18 mouse cellular contexts compared by ENCODE assay signal in the genomic region with DNA sequence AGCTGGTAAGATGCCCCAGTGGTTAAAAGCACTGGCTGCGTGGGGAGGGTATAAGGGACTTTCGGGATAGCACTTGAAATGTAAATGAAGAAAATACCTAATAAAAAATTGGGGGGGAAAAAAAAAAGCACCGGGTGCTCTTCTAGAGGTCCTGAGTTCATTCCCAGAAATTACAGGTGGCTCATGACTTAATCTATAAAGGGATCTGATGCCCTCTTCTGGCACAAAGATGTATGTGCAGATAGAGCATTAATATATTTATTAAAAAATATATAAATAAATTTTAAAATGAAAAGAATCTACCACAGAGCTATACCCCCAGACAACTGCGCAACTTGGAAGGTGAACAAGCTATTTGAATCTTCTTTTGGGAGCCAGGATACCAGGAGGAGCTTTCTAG. TPM values are rescaled to one million over a fixed set of nuclear protein-coding genes. Genes with fewer than 3 reads are reported as not detected.
DNase-seq lines count a peak whose midpoint lies in the region; ATAC-seq and TF ChIP-seq lines count a peak whose summit lies in the region.
"Had no signal": no experiment of that assay in that cellular context is flagged by ENCODE, and none has a peak within 500 bp of the region (broad histone marks: within the 10 kb centered on the region; RNA-seq: fewer than 3 reads in every experiment).

No protein-coding gene starts in this region.

- ATAC-seq in embryonic facial prominence, embryonic 14.5 days (ENCODE audit: low read depth) = no peak
- ATAC-seq: intestine, embryonic 15.5 days had no signal

- H3K4me1 ChIP-seq in embryonic facial prominence, embryonic 14.5 days (ENCODE audit: control insufficient read depth, insufficient read depth, low read length) = no peaks in the 10 kb centered on the region
- peaks cover 27% of the 10 kb centered on the region for H3K4me1 ChIP-seq in embryonic facial prominence, embryonic 10.5 days
- H3K4me1 ChIP-seq: intestine, embryonic 15.5 days; lung, embryonic 15.5 days had no signal

- H3K9me3 ChIP-seq in embryonic facial prominence, embryonic 14.5 days (ENCODE audit: control insufficient read depth, low read length) = no peaks in the 10 kb centered on the region
- H3K9me3 ChIP-seq in embryonic facial prominence, embryonic 10.5 days = no peaks in the 10 kb centered on the region
- H3K9me3 ChIP-seq: intestine, embryonic 15.5 days; lung, embryonic 15.5 days had no signal

- H3K9ac ChIP-seq in embryonic facial prominence, embryonic 14.5 days (ENCODE audit: low read depth, low read length) = no peak overlapping the region
- H3K9ac ChIP-seq: intestine, embryonic 15.5 days; lung, embryonic 15.5 days had no signal

- peak; percentile 47 for DNase-seq in embryonic facial prominence, embryonic 14.5 days (ENCODE audit: low spot score)
- no peak for DNase-seq in embryonic facial prominence, embryonic 10.5 days (ENCODE audit: low spot score)
- DNase-seq in layer of hippocampus, adult 2 months (ENCODE audit: low spot score in 2 of 2) = no peak
- no peak for DNase-seq in layer of hippocampus, adult 9-10 months (ENCODE audit: low spot score)
- peak; percentile 59 for DNase-seq in 3T3-L1 (ENCODE audit: low read depth, low spot score)
- DNase-seq in brain, adult 2 months (ENCODE audit: low read depth, low spot score) = peak; percentile 55
- DNase-seq in spleen, postnatal 36 days (ENCODE audit: low spot score in 2 of 2) = no peak
- DNase-seq in right cerebral cortex, postnatal 10 days (ENCODE audit: low spot score in 2 of 2) = no peak
- DNase-seq: cerebellum, adult 9-10 months; embryo, embryonic 11 days; heart, postnatal 36 days; kidney, postnatal 25 days; layer of hippocampus, postnatal 36 days; thymus, postnatal 36 days had no signal

- H3K4me2 ChIP-seq in embryonic facial prominence, embryonic 14.5 days (ENCODE audit: low read depth, low read length) = no peak overlapping the region
- H3K4me2 ChIP-seq: intestine, embryonic 15.5 days; lung, embryonic 15.5 days had no signal

- peak; percentile 80 for TF ChIP-seq CTCF in layer of hippocampus, adult 2 months (conservative IDR thresholded peaks at IDR 0.05)

- H3K27me3 ChIP-seq in embryonic facial prominence, embryonic 14.5 days (replicated peaks; ENCODE audit: control insufficient read depth, insufficient read depth, low read length) = no peaks in the 10 kb centered on the region
- H3K27me3 ChIP-seq in embryonic facial prominence, embryonic 10.5 days (replicated peaks; ENCODE audit: low read depth, poor library complexity, severe bottlenecking) = no peaks in the 10 kb centered on the region
- H3K27me3 ChIP-seq: intestine, embryonic 15.5 days; lung, embryonic 15.5 days had no signal

- H3K36me3 ChIP-seq in embryonic facial prominence, embryonic 14.5 days (ENCODE audit: control insufficient read depth, insufficient read depth, low read length) = no peaks in the 10 kb centered on the region
- no peaks in the 10 kb centered on the region for H3K36me3 ChIP-seq in embryonic facial prominence, embryonic 10.5 days (replicated peaks)
- H3K36me3 ChIP-seq: intestine, embryonic 15.5 days; lung, embryonic 15.5 days had no signal

- H3K4me3 ChIP-seq in embryonic facial prominence, embryonic 14.5 days (ENCODE audit: low read depth, low read length) = no peak overlapping the region
- no peak overlapping the region for H3K4me3 ChIP-seq in embryonic facial prominence, embryonic 10.5 days
- no peak overlapping the region for H3K4me3 ChIP-seq in layer of hippocampus, adult 2 months
- H3K4me3 ChIP-seq: intestine, embryonic 15.5 days; lung, embryonic 15.5 days had no signal

- WGBS in embryonic facial prominence, embryonic 14.5 days = 35% methylated on average over 4 of the region's 4 CpGs
- WGBS in embryonic facial prominence, embryonic 10.5 days = 42% methylated on average over 4 of the region's 4 CpGs

- no peak overlapping the region for H3K27ac ChIP-seq in embryonic facial prominence, embryonic 14.5 days (replicated peaks; ENCODE audit: low read depth, low read length)
- H3K27ac ChIP-seq in embryonic facial prominence, embryonic 10.5 days (replicated peaks) = no peak overlapping the region
- H3K27ac ChIP-seq in layer of hippocampus, adult 2 months = no peak overlapping the region
- H3K27ac ChIP-seq: intestine, embryonic 15.5 days; lung, embryonic 15.5 days had no signal

RNA-seq across cellular contexts. Expression of gene Plk3, which starts 6.8 kb away (rescaled TPM):
- 5.1 and 5.6 TPM in 2 replicates for polyA plus RNA-seq in embryonic facial prominence, embryonic 14.5 days (2014; fragmentation: Nextera tagmentation; extraction: Ambion mirVana)
- 7.9 and 15.1 TPM in 2 replicates for polyA plus RNA-seq in embryonic facial prominence, embryonic 10.5 days (2016; fragmentation: Nextera tagmentation; extraction: Ambion mirVana)
- 1 to 10 TPM; 6.9 to 7.2 TPM for total RNA-seq in layer of hippocampus, adult 2 months (2021)

RNA-seq across cellular contexts. Expression of gene Tctex1d4, which starts 14.0 kb away (rescaled TPM):
- 0.30 and 0.84 TPM in 2 replicates for polyA plus RNA-seq in embryonic facial prominence, embryonic 14.5 days (2014; fragmentation: Nextera tagmentation; extraction: Ambion mirVana)
- not detected in 2 replicates for polyA plus RNA-seq in embryonic facial prominence, embryonic 10.5 days (2016; fragmentation: Nextera tagmentation; extraction: Ambion mirVana)
- under 1 TPM in 1 of 2 experiments, not detected in 1; 0.38 TPM for total RNA-seq in layer of hippocampus, adult 2 months (2021)
- total RNA-seq: heart, postnatal 36 days; layer of hippocampus, postnatal 36 days; megakaryocyte-erythroid progenitor cell, adult 5-6 weeks had no signal
- polyA plus RNA-seq: intestine, embryonic 15.5 days; limb, embryonic 11.5 days had no signal

RNA-seq across cellular contexts. Expression of gene Btbd19, which starts 15.1 kb away (rescaled TPM):
- 6.6 and 7.0 TPM in 2 replicates for polyA plus RNA-seq in embryonic facial prominence, embryonic 14.5 days (2014; fragmentation: Nextera tagmentation; extraction: Ambion mirVana)
- 3.6 and 4.0 TPM in 2 replicates for polyA plus RNA-seq in embryonic facial prominence, embryonic 10.5 days (2016; fragmentation: Nextera tagmentation; extraction: Ambion mirVana)
- total RNA-seq in layer of hippocampus, adult 2 months (2021) = 10 to 100 TPM; 13.3 to 14.8 TPM

RNA-seq across cellular contexts. Expression of gene Rps8, which starts 15.4 kb away (rescaled TPM):
- 1,243 and 1,364 TPM in 2 replicates for polyA plus RNA-seq in embryonic facial prominence, embryonic 14.5 days (2014; fragmentation: Nextera tagmentation; extraction: Ambion mirVana)
- polyA plus RNA-seq in embryonic facial prominence, embryonic 10.5 days (2016; fragmentation: Nextera tagmentation; extraction: Ambion mirVana) = 897 and 923 TPM in 2 replicates
- total RNA-seq in layer of hippocampus, adult 2 months (2021) = 100 to 1,000 TPM; 509 to 527 TPM

RNA-seq across cellular contexts. Expression of gene Kif2c, which starts 41.8 kb away (rescaled TPM):
- 42.9 and 50.7 TPM in 2 replicates for polyA plus RNA-seq in embryonic facial prominence, embryonic 14.5 days (2014; fragmentation: Nextera tagmentation; extraction: Ambion mirVana)
- polyA plus RNA-seq in embryonic facial prominence, embryonic 10.5 days (2016; fragmentation: Nextera tagmentation; extraction: Ambion mirVana) = 115 and 119 TPM in 2 replicates
- total RNA-seq in layer of hippocampus, adult 2 months (2021) = under 1 TPM; 0.26 to 0.47 TPM

Comparison
In these comparisons a context has a peak if more than half of its experiments do, and no peak if none do; other contexts are left out.
1. DNase-seq: peak in embryonic facial prominence, embryonic 14.5 days (single experiment), 3T3-L1 (single experiment) and brain, adult 2 months (single experiment); none in embryonic facial prominence, embryonic 10.5 days (single experiment), layer of hippocampus, adult 2 months (0 of 2), layer of hippocampus, adult 9-10 months (single experiment), spleen, postnatal 36 days (0 of 2) and right cerebral cortex, postnatal 10 days (0 of 2).